Mouse (Mus musculus) neural tube, embryonic 13.5 days (tissue): ENCODE data around the gene Crhr1. TPM values are rescaled to one million over a fixed set of nuclear protein-coding genes. Genes with fewer than 3 reads are reported as not detected.

Experiments
- ATAC-seq: fragments of 200-750 bp; cut with Nextera tagmentation; 2 replicates; pipeline ENCODE4 v1.8.0; 2017; ENCODE audit warnings: low read depth, mild to moderate bottlenecking, moderate TSS enrichment, moderate library complexity
- H3K27ac ChIP-seq: fragments of 300-500 bp; sonication (generic); replicated peaks from 2 replicates; pipeline ENCODE4 v1.5.1; 2015; ENCODE audit warnings: moderate library complexity, mild to moderate bottlenecking, inconsistent platforms
- H3K27me3 ChIP-seq: fragments of 300-500 bp; sonication (generic); 2 replicates; pipeline ENCODE4 v1.6.1; 2015; ENCODE audit warnings: mild to moderate bottlenecking, inconsistent platforms
- H3K36me3 ChIP-seq: fragments of 300-500 bp; sonication (generic); 2 replicates; pipeline ENCODE4 v1.6.1; 2015; ENCODE audit warnings: mild to moderate bottlenecking, inconsistent platforms
- H3K4me1 ChIP-seq: fragments of 300-500 bp; sonication (generic); replicated peaks from 2 replicates; pipeline ENCODE4 v1.6.1; 2015; ENCODE audit warnings: inconsistent platforms
- H3K4me2 ChIP-seq: fragments of 300-500 bp; sonication (generic); 2 replicates; pipeline ENCODE4 v1.6.1; 2015; ENCODE audit warnings: inconsistent platforms, mild to moderate bottlenecking, moderate library complexity
- H3K4me3 ChIP-seq: fragments of 300-500 bp; sonication (generic); 2 replicates; pipeline ENCODE4 v1.5.1; 2015; ENCODE audit warnings: mild to moderate bottlenecking, inconsistent platforms
- H3K9ac ChIP-seq: fragments of 300-500 bp; sonication (generic); 2 replicates; pipeline ENCODE4 v1.6.1; 2015; ENCODE audit warnings: moderate library complexity, mild to moderate bottlenecking, inconsistent platforms
- H3K9me3 ChIP-seq: fragments of 300-500 bp; sonication (generic); 2 replicates; pipeline ENCODE4 v1.6.1; 2016; ENCODE audit warnings: inconsistent platforms
- WGBS: fragments of 180-500 bp; shearing (Covaris S2); methylation state at CpG from one replicate; pipeline ENCODE4 v1.1.7; 2015; 5-methylcytosine and 5-hydroxymethylcytosine counted together
- polyA plus RNA-seq: library from polyadenylated mRNA; unstranded; fragments of >200 nt; fragmentation: Nextera tagmentation; extraction: Ambion mirVana; gene quantifications from 2 replicates; pipeline ENCODE4 v1.2.1, GENCODE M21; 2015

Crhr1 gene
- polyA plus RNA-seq, 1 experiment from 2014 or later = 3.9 TPM

GRCm38 (mm10) chr11:104144930-104145329 is 12.3 kb downstream of the Crhr1 start:
- H3K27me3 ChIP-seq = no peaks in the 10 kb centered on the region
- WGBS = 100% methylated on average over 1 of the region's 1 CpGs
- H3K4me3 ChIP-seq = no peak overlapping the region
- peaks cover 3% of the 10 kb centered on the region; the same call in 1 of the 2 replicates for H3K9me3 ChIP-seq
- ATAC-seq = no peak
- H3K36me3 ChIP-seq = no peaks in the 10 kb centered on the region
- H3K4me2 ChIP-seq = no peak overlapping the region
- H3K9ac ChIP-seq = no peak overlapping the region
- no peak overlapping the region for H3K27ac ChIP-seq
- H3K4me1 ChIP-seq = no peaks in the 10 kb centered on the region

GRCm38 (mm10) chr11:104148787-104149186 is 16.1 kb downstream of the Crhr1 start:
- ATAC-seq = no peak
- Histone ChIP-seq H3K4me3 (no peak overlapping the region), H3K27me3 (no peaks in the 10 kb centered on the region), H3K36me3 (no peaks in the 10 kb centered on the region), H3K9me3 (peaks cover 3% of the 10 kb centered on the region; the same call in 1 of the 2 replicates), H3K4me1 (0 out of 2 replicates have a peak, but pooled peaks cover 11% of the 10 kb centered on the region), H3K4me2 (no peak overlapping the region), H3K9ac (no peak overlapping the region), H3K27ac (no peak overlapping the region)
- WGBS = 83% methylated on average over 7 of the region's 7 CpGs

GRCm38 (mm10) chr11:104150911-104151310 is 18.3 kb downstream of the Crhr1 start:
- WGBS = 53% methylated on average over 5 of the region's 5 CpGs
- Histone ChIP-seq H3K27ac (no peak overlapping the region), H3K27me3 (no peaks in the 10 kb centered on the region), H3K4me1 (peaks cover 18% of the 10 kb centered on the region), H3K36me3 (no peaks in the 10 kb centered on the region), H3K4me3 (no peak overlapping the region), H3K9ac (no peak overlapping the region), H3K4me2 (no peak overlapping the region), H3K9me3 (no peaks in the 10 kb centered on the region)
- no peak for ATAC-seq

- Histone ChIP-seq H3K9ac (no peak overlapping the region), H3K9me3 (no peaks in the 10 kb centered on the region), H3K4me1 (peaks cover 46% of the 10 kb centered on the region), H3K27ac (peak overlapping the region; percentile 1; the same call in 1 of the 2 replicates), H3K4me2 (no peak overlapping the region), H3K4me3 (no peak overlapping the region), H3K27me3 (no peaks in the 10 kb centered on the region; the same call in 1 of the 2 replicates), H3K36me3 (no peaks in the 10 kb centered on the region)
- no peak for ATAC-seq
- 55% methylated on average over 4 of the region's 4 CpGs for WGBS
Observed at GRCm38 (mm10) chr11:104154332-104154731, 21.7 kb downstream of the Crhr1 start.

GRCm38 (mm10) chr11:104154820-104155635 is 22.4 kb downstream of the Crhr1 start:
- Histone ChIP-seq H3K4me1 (peaks cover 47% of the 10 kb centered on the region), H3K27ac (peak overlapping the region; percentile 33), H3K4me2 (no peak overlapping the region), H3K9ac (no peak overlapping the region), H3K36me3 (no peaks in the 10 kb centered on the region), H3K27me3 (no peaks in the 10 kb centered on the region; the same call in 1 of the 2 replicates), H3K4me3 (no peak overlapping the region), H3K9me3 (no peaks in the 10 kb centered on the region)
- 21% methylated on average over 9 of the region's 9 CpGs for WGBS
- no peak for ATAC-seq

GRCm38 (mm10) chr11:104155899-104156298 is 23.2 kb downstream of the Crhr1 start:
- ATAC-seq = no peak
- Histone ChIP-seq H3K27me3 (no peaks in the 10 kb centered on the region; the same call in 1 of the 2 replicates), H3K9ac (no peak overlapping the region), H3K4me2 (no peak overlapping the region), H3K4me1 (peaks cover 45% of the 10 kb centered on the region), H3K27ac (peak overlapping the region; percentile 33; the same call in 1 of the 2 replicates), H3K4me3 (no peak overlapping the region), H3K9me3 (no peaks in the 10 kb centered on the region), H3K36me3 (no peaks in the 10 kb centered on the region)

- no peak overlapping the region for H3K4me3 ChIP-seq
- no peaks in the 10 kb centered on the region for H3K9me3 ChIP-seq
- H3K36me3 ChIP-seq = no peaks in the 10 kb centered on the region
- 0 out of 2 replicates have a peak overlapping the region, but pooled peaks have one; percentile 92 for H3K27ac ChIP-seq
- H3K27me3 ChIP-seq = no peaks in the 10 kb centered on the region; the same call in 1 of the 2 replicates
- no peak overlapping the region for H3K4me2 ChIP-seq
- ATAC-seq = no peak
- H3K9ac ChIP-seq = no peak overlapping the region
- peaks cover 40% of the 10 kb centered on the region for H3K4me1 ChIP-seq
- WGBS = 61% methylated on average over 3 of the region's 3 CpGs
Observed at GRCm38 (mm10) chr11:104156391-104156790, 23.7 kb downstream of the Crhr1 start.

- peak; percentile 96 for ATAC-seq
- no peaks in the 10 kb centered on the region for H3K36me3 ChIP-seq
- H3K27me3 ChIP-seq = no peaks in the 10 kb centered on the region; the same call in 1 of the 2 replicates
- H3K4me3 ChIP-seq = peak overlapping the region; percentile 42
- peak overlapping the region; percentile 92 for H3K27ac ChIP-seq
- WGBS = 4% methylated on average over 23 of the region's 23 CpGs
- peak overlapping the region; percentile 76 for H3K9ac ChIP-seq
- H3K4me2 ChIP-seq = peak overlapping the region; percentile 72
- H3K9me3 ChIP-seq = no peaks in the 10 kb centered on the region
- H3K4me1 ChIP-seq = peaks cover 40% of the 10 kb centered on the region
Observed at GRCm38 (mm10) chr11:104157603-104158259, 25.1 kb downstream of the Crhr1 start.

GRCm38 (mm10) chr11:104158260-104158907 is 25.7 kb downstream of the Crhr1 start:
- 2% methylated on average over 17 of the region's 17 CpGs for WGBS

GRCm38 (mm10) chr11:104159769-104160272 is 27.2 kb downstream of the Crhr1 start:
- WGBS = 86% methylated on average over 4 of the region's 4 CpGs
- no peak for ATAC-seq
- no peaks in the 10 kb centered on the region for H3K9me3 ChIP-seq

More at GRCm38 (mm10) chr11:104158260-104158907, 25.7 kb downstream of the Crhr1 start:
- Histone ChIP-seq H3K27me3 (no peaks in the 10 kb centered on the region; the same call in 1 of the 2 replicates), H3K27ac (peak overlapping the region; percentile 92), H3K9me3 (no peaks in the 10 kb centered on the region), H3K9ac (peak overlapping the region; percentile 68), H3K4me2 (peak overlapping the region; percentile 72), H3K4me1 (peaks cover 40% of the 10 kb centered on the region), H3K4me3 (peak overlapping the region; percentile 42), H3K36me3 (no peaks in the 10 kb centered on the region)
- peak; percentile 49; the same call in 1 of the 2 replicates for ATAC-seq

GRCm38 (mm10) chr11:104161153-104161552 is 28.5 kb downstream of the Crhr1 start:
- no peak for ATAC-seq
- Histone ChIP-seq H3K9ac (no peak overlapping the region), H3K4me3 (no peak overlapping the region), H3K36me3 (no peaks in the 10 kb centered on the region), H3K9me3 (no peaks in the 10 kb centered on the region), H3K4me2 (no peak overlapping the region), H3K27ac (no peak overlapping the region), H3K27me3 (no peaks in the 10 kb centered on the region; the same call in 1 of the 2 replicates), H3K4me1 (peaks cover 32% of the 10 kb centered on the region)
- WGBS = 79% methylated on average over 5 of the region's 5 CpGs

More at GRCm38 (mm10) chr11:104159769-104160272, 27.2 kb downstream of the Crhr1 start:
- no peaks in the 10 kb centered on the region for H3K36me3 ChIP-seq
- H3K9ac ChIP-seq = no peak overlapping the region
- H3K4me1 ChIP-seq = peaks cover 40% of the 10 kb centered on the region
- no peak overlapping the region for H3K27ac ChIP-seq
- H3K4me2 ChIP-seq = no peak overlapping the region
- no peaks in the 10 kb centered on the region; the same call in 1 of the 2 replicates for H3K27me3 ChIP-seq
- no peak overlapping the region for H3K4me3 ChIP-seq
